Mouse (Mus musculus): ENCODE measurements at regions not wholly inside any gene's neighbourhood (a gene's known extent, or its start where the extent isn't known, plus 50 kb on each side); places are given as distances from the start of the nearest gene placed in this dataset. TPM values are rescaled to one million over a fixed set of nuclear protein-coding genes. Genes with fewer than 3 reads are reported as not detected.

DNA sequence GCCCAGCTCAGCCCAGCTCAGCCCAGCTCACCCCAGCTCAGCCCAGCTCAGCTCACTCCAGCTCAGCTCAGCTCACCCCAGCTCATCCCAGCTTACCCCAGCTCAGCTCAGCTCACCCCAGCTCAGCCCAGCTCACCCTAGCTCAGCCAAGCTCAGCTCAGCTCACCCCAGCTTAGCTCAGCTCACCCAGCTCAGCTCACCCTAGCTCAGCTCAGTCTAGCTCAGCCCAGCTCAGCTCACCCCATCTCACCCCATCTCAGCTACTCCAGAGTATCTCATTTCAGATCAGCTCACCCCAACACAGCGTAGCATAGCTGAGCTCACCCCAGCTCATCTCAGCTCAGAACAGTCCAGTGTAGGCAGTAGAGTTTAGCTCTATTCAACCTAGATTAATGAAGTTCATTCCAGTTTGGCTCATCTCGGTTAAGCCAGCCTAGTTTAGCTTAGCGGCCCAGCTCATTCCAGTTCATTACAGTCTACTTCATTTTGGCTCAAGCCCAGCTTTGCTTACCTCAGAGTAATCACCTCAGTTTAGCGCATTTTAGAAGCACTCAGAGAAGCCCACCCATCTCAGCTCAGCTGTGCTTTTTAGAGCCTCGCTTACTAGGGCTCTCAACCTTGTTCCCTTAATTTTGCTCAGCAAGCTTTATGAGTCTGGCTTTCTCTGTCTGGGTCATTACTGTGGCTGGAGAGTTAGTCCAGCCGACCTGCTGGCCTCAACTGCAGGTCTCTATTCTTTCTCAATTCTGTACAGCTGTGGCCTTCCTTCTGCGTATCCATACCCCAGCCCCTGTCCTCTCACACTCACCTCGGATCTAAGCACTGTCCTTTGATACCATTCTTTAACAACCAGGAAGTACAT lies 63.9 kb upstream of the Adam6b start:
- no peaks in the 10 kb centered on the region for H3K27me3 ChIP-seq (ENCODE audit: insufficient read depth, low read length)
- WGBS, result 73% methylated on average over 8 of the region's 8 CpGs
- no peak overlapping the region for H3K9ac ChIP-seq (ENCODE audit: low read depth, low read length)
- no peaks in the 10 kb centered on the region for H3K36me3 ChIP-seq (ENCODE audit: insufficient read depth, low read length)
- H3K4me2 ChIP-seq (ENCODE audit: low read length), result no peak overlapping the region
- no peaks in the 10 kb centered on the region for H3K4me1 ChIP-seq (replicated peaks; ENCODE audit: insufficient read depth, low read length)
- no peak for TF ChIP-seq CTCF (IDR thresholded peaks at IDR 0.05; ENCODE audit: low read depth)
- DNase-seq (ENCODE audit: low spot score) (no peak), ATAC-seq (replicated peaks; ENCODE audit: low FRiP score, low read depth) (no peak)
- no peak overlapping the region for H3K27ac ChIP-seq
- H3K9me3 ChIP-seq (replicated peaks; ENCODE audit: low read length), result no peaks in the 10 kb centered on the region
- no peak overlapping the region for H3K4me3 ChIP-seq (replicated peaks; ENCODE audit: low read depth, low read length)

- no peaks in the 10 kb centered on the region for H3K4me1 ChIP-seq (replicated peaks; ENCODE audit: insufficient read depth, low read length)
- TF ChIP-seq CTCF (IDR thresholded peaks at IDR 0.05; ENCODE audit: low read depth), result no peak
- no peaks in the 10 kb centered on the region for H3K36me3 ChIP-seq (ENCODE audit: insufficient read depth, low read length)
- no peak overlapping the region for H3K4me3 ChIP-seq (replicated peaks; ENCODE audit: low read depth, low read length)
- H3K27me3 ChIP-seq (ENCODE audit: insufficient read depth, low read length), result no peaks in the 10 kb centered on the region
- 86% methylated on average over 4 of the region's 4 CpGs for WGBS
- no peak overlapping the region for H3K4me2 ChIP-seq (ENCODE audit: low read length)
- H3K9me3 ChIP-seq (replicated peaks; ENCODE audit: low read length), result no peaks in the 10 kb centered on the region
- H3K27ac ChIP-seq, result no peak overlapping the region
- DNase-seq (ENCODE audit: low spot score) (no peak), ATAC-seq (replicated peaks; ENCODE audit: low FRiP score, low read depth) (no peak)
- no peak overlapping the region for H3K9ac ChIP-seq (ENCODE audit: low read depth, low read length)
Measured at GRCm38 (mm10) chr12:113426636-113427035, 62.7 kb upstream of the Adam6b start.

DNA sequence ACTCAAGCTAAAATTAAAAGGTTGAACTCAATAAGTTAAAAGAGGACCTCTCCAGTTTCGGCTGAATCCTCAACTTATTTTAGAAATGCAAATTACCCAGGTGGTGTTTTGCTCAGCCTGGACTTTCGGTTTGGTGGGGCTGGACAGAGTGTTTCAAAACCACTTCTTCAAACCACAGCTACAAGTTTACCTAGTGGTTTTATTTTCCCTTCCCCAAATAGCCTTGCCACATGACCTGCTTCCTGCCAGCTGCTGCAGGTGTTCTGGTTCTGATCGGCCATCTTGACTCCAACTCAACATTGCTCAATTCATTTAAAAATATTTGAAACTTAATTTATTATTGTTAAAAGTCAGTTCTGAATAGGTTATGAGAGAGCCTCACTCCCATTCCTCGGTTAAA lies 62.0 kb upstream of the Adam6b start:
- H3K36me3 ChIP-seq (ENCODE audit: insufficient read depth, low read length), result no peaks in the 10 kb centered on the region
- H3K27me3 ChIP-seq (ENCODE audit: insufficient read depth, low read length), result no peaks in the 10 kb centered on the region
- H3K4me3 ChIP-seq (replicated peaks; ENCODE audit: low read depth, low read length), result no peak overlapping the region
- H3K9ac ChIP-seq (ENCODE audit: low read depth, low read length), result no peak overlapping the region
- DNase-seq (ENCODE audit: low spot score) (no peak), ATAC-seq (replicated peaks; ENCODE audit: low FRiP score, low read depth) (no peak)
- TF ChIP-seq CTCF (IDR thresholded peaks at IDR 0.05; ENCODE audit: low read depth), result no peak
- no peaks in the 10 kb centered on the region for H3K9me3 ChIP-seq (replicated peaks; ENCODE audit: low read length)
- 82% methylated on average over 4 of the region's 4 CpGs for WGBS
- H3K4me2 ChIP-seq (ENCODE audit: low read length), result no peak overlapping the region
- H3K27ac ChIP-seq, result no peak overlapping the region
- H3K4me1 ChIP-seq (replicated peaks; ENCODE audit: insufficient read depth, low read length), result no peaks in the 10 kb centered on the region

- Histone ChIP-seq H3K4me1 (replicated peaks; ENCODE audit: insufficient read depth, low read length) (no peaks in the 10 kb centered on the region), H3K36me3 (ENCODE audit: insufficient read depth, low read length) (no peaks in the 10 kb centered on the region), H3K9me3 (replicated peaks; ENCODE audit: low read length) (no peaks in the 10 kb centered on the region), H3K27me3 (ENCODE audit: insufficient read depth, low read length) (no peaks in the 10 kb centered on the region), H3K4me3 (replicated peaks; ENCODE audit: low read depth, low read length) (no peak overlapping the region), H3K9ac (ENCODE audit: low read depth, low read length) (no peak overlapping the region), H3K4me2 (ENCODE audit: low read length) (no peak overlapping the region), H3K27ac (no peak overlapping the region)
- no peak for TF ChIP-seq CTCF (IDR thresholded peaks at IDR 0.05; ENCODE audit: low read depth)
- 72% methylated on average over 3 of the region's 3 CpGs for WGBS
- DNase-seq (ENCODE audit: low spot score) (no peak), ATAC-seq (replicated peaks; ENCODE audit: low FRiP score, low read depth) (no peak)
Measured at GRCm38 (mm10) chr12:113428461-113428860, 60.9 kb upstream of the Adam6b start.

- Histone ChIP-seq H3K4me1 (replicated peaks; ENCODE audit: insufficient read depth, low read length) (no peaks in the 10 kb centered on the region), H3K27ac (no peak overlapping the region), H3K4me2 (ENCODE audit: low read length) (no peak overlapping the region), H3K36me3 (ENCODE audit: insufficient read depth, low read length) (no peaks in the 10 kb centered on the region), H3K9me3 (replicated peaks; ENCODE audit: low read length) (no peaks in the 10 kb centered on the region), H3K4me3 (replicated peaks; ENCODE audit: low read depth, low read length) (no peak overlapping the region), H3K9ac (ENCODE audit: low read depth, low read length) (no peak overlapping the region), H3K27me3 (ENCODE audit: insufficient read depth, low read length) (no peaks in the 10 kb centered on the region)
- DNase-seq (ENCODE audit: low spot score) (no peak), ATAC-seq (replicated peaks; ENCODE audit: low FRiP score, low read depth) (no peak)
- 69% methylated on average over 2 of the region's 2 CpGs for WGBS
- TF ChIP-seq CTCF (IDR thresholded peaks at IDR 0.05; ENCODE audit: low read depth), result no peak
Measured at GRCm38 (mm10) chr12:113428901-113429300, 60.4 kb upstream of the Adam6b start.

GRCm38 (mm10) chr12:113430340-113430739 lies 59.0 kb upstream of the Adam6b start:
- ATAC-seq (replicated peaks; ENCODE audit: low FRiP score, low read depth) (no peak), DNase-seq (ENCODE audit: low spot score) (no peak)
- Histone ChIP-seq H3K27me3 (ENCODE audit: insufficient read depth, low read length) (no peaks in the 10 kb centered on the region), H3K27ac (no peak overlapping the region), H3K9me3 (replicated peaks; ENCODE audit: low read length) (no peaks in the 10 kb centered on the region), H3K9ac (ENCODE audit: low read depth, low read length) (no peak overlapping the region), H3K4me3 (replicated peaks; ENCODE audit: low read depth, low read length) (no peak overlapping the region), H3K4me2 (ENCODE audit: low read length) (no peak overlapping the region), H3K4me1 (replicated peaks; ENCODE audit: insufficient read depth, low read length) (no peaks in the 10 kb centered on the region), H3K36me3 (ENCODE audit: insufficient read depth, low read length) (no peaks in the 10 kb centered on the region)
- 84% methylated on average over 6 of the region's 6 CpGs for WGBS
- no peak for TF ChIP-seq CTCF (IDR thresholded peaks at IDR 0.05; ENCODE audit: low read depth)

Small RNAs in the stretch of these regions (microRNA-seq; reads per million reads assigned to microRNA genes)
- gene Gm22175, result not detected
- not detected for gene Gm24022
- gene Gm25747, result not detected

Measured in kidney, postnatal 0 days (tissue).